Mouse (Mus musculus) embryonic fibroblast, embryonic 13.5 days (primary cell): ENCODE data around the gene Wdr73.

Experiments used
- CTCF ChIP-seq: IDR thresholded peaks from 2 replicates; pipeline ENCODE4 v1.5.1; 2011; ENCODE audit warnings: mild to moderate bottlenecking, control low read depth, low read length, moderate library complexity, borderline replicate concordance; ENCODE audit not compliant: insufficient read depth
- POLR2A ChIP-seq: IDR thresholded peaks from 2 replicates; pipeline ENCODE4 v1.6.1; 2011; ENCODE audit warnings: low read depth, mild to moderate bottlenecking, control low read depth, low read length, moderate library complexity

GRCm38 (mm10) chr7:80864831-80865230, 36.2 kb downstream of the Wdr73 start:
- TF ChIP-seq POLR2A (no peak), CTCF (no peak)
